Mouse (Mus musculus) CD4-positive naive resting alpha-beta T cell, adult 76 days (primary cell): ENCODE data around the gene Pde6g. TPM values are rescaled to one million over a fixed set of nuclear protein-coding genes. Genes with fewer than 3 reads are reported as not detected.

Experiments
- total RNA-seq: library from RNA; stranded (reverse); gene quantifications from one replicate; pipeline ENCODE4 v1.2.4, GENCODE M21; 2023

Pde6g gene
- 0.67 TPM for total RNA-seq

GRCm38 (mm10) chr11:120453306-120453705 is at the start of gene Pde6g:
TSS of gene Pde6g (minus strand) at chr11:120453500.

GRCm38 (mm10) chr11:120491317-120492023 is 38.2 kb upstream of the Pde6g start, which contains the start of gene Slc25a10:
TSS of gene Slc25a10 (plus strand) at chr11:120491840.

GRCm38 (mm10) chr11:120484265-120484981 is 31.1 kb upstream of the Pde6g start, which contains the start of gene Mrpl12:
TSS of gene Mrpl12 (plus strand) at chr11:120484613.

GRCm38 (mm10) chr11:120467051-120467735 is 13.9 kb upstream of the Pde6g start, which contains the start of gene Arl16:
TSS of gene Arl16 (minus strand) at chr11:120467607.

GRCm38 (mm10) chr11:120457772-120458751 is 4.8 kb upstream of the Pde6g start, which contains the start of the genes Oxld1 and Ccdc137:
TSS of gene Oxld1 (minus strand) at chr11:120458068.
TSS of gene Ccdc137 (plus strand) at chr11:120458115.

GRCm38 (mm10) chr11:120442344-120442743 is 11.0 kb downstream of the Pde6g start, which contains the start of gene Tspan10:
TSS of gene Tspan10 (plus strand) at chr11:120442644.

GRCm38 (mm10) chr11:120437152-120437856 is 16.0 kb downstream of the Pde6g start, which contains the start of gene Nploc4:
TSS of gene Nploc4 (minus strand) at chr11:120437708.

Other genes starting within 250 kb of the Pde6g start
- gene Bahcc1, start 220.6 kb downstream of the Pde6g start, total RNA-seq: 0.32 TPM
- 1,148 TPM for gene Actg1, start 105.0 kb downstream of the Pde6g start, total RNA-seq
- gene Fscn2, start 92.0 kb downstream of the Pde6g start, total RNA-seq: 1.1 TPM
- gene Faap100, start 74.7 kb downstream of the Pde6g start, total RNA-seq: 25.7 TPM
- 58.8 TPM for gene Nploc4, start 15.8 kb downstream of the Pde6g start, total RNA-seq
- 57.3 TPM for gene Tspan10, start 10.9 kb downstream of the Pde6g start, total RNA-seq
- gene Oxld1, start 4.6 kb upstream of the Pde6g start, total RNA-seq: 3.7 TPM
- 35.0 TPM for gene Ccdc137, start 4.6 kb upstream of the Pde6g start, total RNA-seq
- 12.6 TPM for gene Arl16, start 14.1 kb upstream of the Pde6g start, total RNA-seq
- 32.6 TPM for gene Mrpl12, start 31.1 kb upstream of the Pde6g start, total RNA-seq
- 9.1 TPM for gene Slc25a10, start 38.3 kb upstream of the Pde6g start, total RNA-seq
- not detected for gene Gcgr, start 77.2 kb upstream of the Pde6g start, total RNA-seq
- 37.9 TPM for gene Mcrip1, start 96.2 kb upstream of the Pde6g start, total RNA-seq
- not detected for gene Ppp1r27, start 97.6 kb upstream of the Pde6g start, total RNA-seq
- gene P4hb, start 119.8 kb upstream of the Pde6g start, total RNA-seq: 114 TPM
- 372 TPM for gene Arhgdia, start 128.1 kb upstream of the Pde6g start, total RNA-seq
- gene Alyref, start 144.9 kb upstream of the Pde6g start, total RNA-seq: 104 TPM
- 57.5 TPM for gene Anapc11, start 144.9 kb upstream of the Pde6g start, total RNA-seq
- 6.0 TPM for gene Npb, start 155.0 kb upstream of the Pde6g start, total RNA-seq
- 152 TPM for gene Pcyt2, start 164.4 kb upstream of the Pde6g start, total RNA-seq
- 96.6 TPM for gene Sirt7, start 171.7 kb upstream of the Pde6g start, total RNA-seq
- gene Mafg, start 180.1 kb upstream of the Pde6g start, total RNA-seq: 53.1 TPM
- gene Pycr1, start 190.3 kb upstream of the Pde6g start, total RNA-seq: 2.8 TPM
- not detected for gene Myadml2, start 194.7 kb upstream of the Pde6g start, total RNA-seq
- gene Notum, start 207.7 kb upstream of the Pde6g start, total RNA-seq: not detected
- 106 TPM for gene Aspscr1, start 219.5 kb upstream of the Pde6g start, total RNA-seq